Comparison of ENCODE assay signal across 14 mouse cellular contexts in the genomic region with DNA sequence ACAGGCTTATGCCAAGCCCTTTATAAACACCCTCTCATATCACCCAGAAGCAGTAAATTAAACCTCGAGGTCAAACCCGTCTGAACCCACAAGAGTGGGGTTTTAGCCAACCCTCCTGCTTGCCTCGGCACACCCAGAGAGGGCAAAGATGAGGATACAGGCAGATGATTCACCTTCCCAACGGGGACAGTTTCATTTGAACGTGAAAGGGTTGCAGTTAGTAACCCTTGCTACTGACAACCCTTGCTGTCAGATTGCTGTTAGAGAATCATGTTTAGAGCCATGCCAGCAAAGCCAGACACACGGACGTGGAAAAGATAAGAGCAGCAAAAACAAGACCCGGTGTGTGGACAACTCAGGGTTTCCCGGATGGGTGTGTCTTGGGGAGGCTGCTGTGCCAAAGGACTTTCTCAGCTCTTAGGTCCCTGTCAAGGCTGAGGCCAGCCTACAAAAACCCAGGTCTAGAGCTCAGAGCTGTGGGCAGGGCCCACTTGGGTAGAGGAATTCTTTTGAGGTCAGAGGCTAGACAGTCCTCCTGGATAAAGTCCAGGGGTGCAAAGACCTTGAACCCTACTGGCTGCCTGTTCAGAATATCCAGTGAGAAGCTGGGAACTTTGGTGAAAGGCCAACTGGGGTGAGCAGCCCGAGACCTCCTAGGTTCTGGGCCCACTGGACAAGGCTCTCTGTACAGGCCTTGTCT. TPM values are rescaled to one million over a fixed set of nuclear protein-coding genes. Genes with fewer than 3 reads are reported as not detected.
DNase-seq lines count a peak whose midpoint lies in the region; ATAC-seq and TF ChIP-seq lines count a peak whose summit lies in the region.
"Had no signal": no experiment of that assay in that cellular context is flagged by ENCODE, and none has a peak within 500 bp of the region (broad histone marks: within the 10 kb centered on the region; RNA-seq: fewer than 3 reads in every experiment).

No protein-coding gene starts in this region.

- H3K9me3 ChIP-seq in midbrain, embryonic 11.5 days (ENCODE audit: control insufficient read depth, low read length) = no peaks in the 10 kb centered on the region
- H3K9me3 ChIP-seq in midbrain, embryonic 10.5 days (replicated peaks) = no peaks in the 10 kb centered on the region
- H3K9me3 ChIP-seq in heart, postnatal 0 days (replicated peaks; ENCODE audit: control insufficient read depth, low read length) = no peaks in the 10 kb centered on the region
- H3K9me3 ChIP-seq in hindbrain, embryonic 11.5 days (ENCODE audit: control insufficient read depth, low read length) = no peaks in the 10 kb centered on the region
- H3K9me3 ChIP-seq: liver, embryonic 15.5 days; midbrain, embryonic 13.5 days had no signal

- H3K79me2 ChIP-seq in myocyte (ENCODE audit: control insufficient read depth, insufficient read depth) = peaks cover 42% of the 10 kb centered on the region

- no peak for TF ChIP-seq POLR2A in myocyte (IDR thresholded peaks at IDR 0.05; ENCODE audit: insufficient read length, low read depth)

- TF ChIP-seq CTCF in heart, postnatal 0 days (IDR thresholded peaks at IDR 0.05; ENCODE audit: low read depth) = no peak

- 88% methylated on average over 10 of the region's 10 CpGs for WGBS in midbrain, embryonic 11.5 days
- WGBS in midbrain, embryonic 10.5 days = 88% methylated on average over 10 of the region's 10 CpGs
- 28% methylated on average over 10 of the region's 10 CpGs for WGBS in heart, postnatal 0 days
- 85% methylated on average over 10 of the region's 10 CpGs for WGBS in hindbrain, embryonic 11.5 days

- no peaks in the 10 kb centered on the region for H3K27me3 ChIP-seq in midbrain, embryonic 11.5 days (ENCODE audit: control insufficient read depth, insufficient read depth, low read length)
- no peaks in the 10 kb centered on the region for H3K27me3 ChIP-seq in midbrain, embryonic 10.5 days (ENCODE audit: low read depth, poor library complexity, severe bottlenecking)
- H3K27me3 ChIP-seq in heart, postnatal 0 days (ENCODE audit: control insufficient read depth, insufficient read depth, low read length) = no peaks in the 10 kb centered on the region
- no peaks in the 10 kb centered on the region for H3K27me3 ChIP-seq in myocyte (ENCODE audit: control insufficient read depth, insufficient read depth, insufficient read length)
- no peaks in the 10 kb centered on the region for H3K27me3 ChIP-seq in hindbrain, embryonic 11.5 days (ENCODE audit: control insufficient read depth, insufficient read depth, low read length)
- H3K27me3 ChIP-seq: liver, embryonic 15.5 days; midbrain, embryonic 13.5 days had no signal

- no peak overlapping the region for H3ac ChIP-seq in myocyte (ENCODE audit: control insufficient read depth, insufficient read length)

- H3K27ac ChIP-seq in midbrain, embryonic 11.5 days (ENCODE audit: low read depth, low read length) = no peak overlapping the region
- H3K27ac ChIP-seq in midbrain, embryonic 10.5 days (replicated peaks) = no peak overlapping the region
- H3K27ac ChIP-seq in heart, postnatal 0 days (ENCODE audit: low read depth) = 0 out of 2 replicates have a peak overlapping the region, but pooled peaks have one; percentile 1
- H3K27ac ChIP-seq in hindbrain, embryonic 11.5 days (ENCODE audit: low read depth, low read length) = no peak overlapping the region
- H3K27ac ChIP-seq: liver, embryonic 15.5 days; midbrain, embryonic 13.5 days had no signal

- intact Hi-C loops in heart, postnatal 14 days (cut with DNase I) = no loop called here

- TF ChIP-seq EP300 in heart, postnatal 0 days (IDR thresholded peaks at IDR 0.05; ENCODE audit: low read depth) = no peak

- peak; percentile 94 for DNase-seq in heart, adult 11 months
- DNase-seq in heart, postnatal 14 days = no peak
- DNase-seq in midbrain, embryonic 11.5 days (ENCODE audit: low spot score, missing footprints) = peak; percentile 26
- no peak for DNase-seq in midbrain, embryonic 10.5 days (ENCODE audit: low spot score)
- no peak for DNase-seq in heart, postnatal 0 days (ENCODE audit: low spot score)
- no peak for DNase-seq in hindbrain, embryonic 11.5 days (ENCODE audit: low spot score)
- DNase-seq in thymus, postnatal 25 days = no peak
- DNase-seq: gastrocnemius, postnatal 10 days had no signal

- no peak for ATAC-seq in midbrain, embryonic 11.5 days (ENCODE audit: low FRiP score)
- peak; percentile 18; the same call in 1 of the 2 replicates for ATAC-seq in heart, postnatal 0 days (ENCODE audit: insufficient read depth, low read depth)
- ATAC-seq in hindbrain, embryonic 11.5 days (ENCODE audit: low FRiP score) = no peak
- ATAC-seq: midbrain, embryonic 13.5 days had no signal

- no peaks in the 10 kb centered on the region for H3K36me3 ChIP-seq in midbrain, embryonic 11.5 days (ENCODE audit: control insufficient read depth, insufficient read depth, low read length)
- no peaks in the 10 kb centered on the region for H3K36me3 ChIP-seq in midbrain, embryonic 10.5 days
- 0 out of 2 replicates have a peak, but pooled peaks cover 4% of the 10 kb centered on the region for H3K36me3 ChIP-seq in heart, postnatal 0 days (replicated peaks; ENCODE audit: control insufficient read depth, insufficient read depth, low read length)
- no peaks in the 10 kb centered on the region for H3K36me3 ChIP-seq in myocyte (ENCODE audit: control insufficient read depth, insufficient read depth)
- H3K36me3 ChIP-seq in hindbrain, embryonic 11.5 days (ENCODE audit: control insufficient read depth, insufficient read depth, low read length) = no peaks in the 10 kb centered on the region
- H3K36me3 ChIP-seq: liver, embryonic 15.5 days; midbrain, embryonic 13.5 days had no signal

- no peak overlapping the region for H3K9ac ChIP-seq in midbrain, embryonic 11.5 days (ENCODE audit: low read length)
- no peak overlapping the region for H3K9ac ChIP-seq in heart, postnatal 0 days (replicated peaks; ENCODE audit: low read depth, low read length)
- H3K9ac ChIP-seq in hindbrain, embryonic 11.5 days (ENCODE audit: low read depth, low read length) = no peak overlapping the region
- H3K9ac ChIP-seq: liver, embryonic 15.5 days; midbrain, embryonic 13.5 days had no signal

- H3K4me2 ChIP-seq in midbrain, embryonic 11.5 days = no peak overlapping the region
- H3K4me2 ChIP-seq in heart, postnatal 0 days (ENCODE audit: low read depth, low read length) = no peak overlapping the region
- H3K4me2 ChIP-seq in myocyte (ENCODE audit: low read depth) = peak overlapping the region; percentile 67
- H3K4me2 ChIP-seq in hindbrain, embryonic 11.5 days (replicated peaks; ENCODE audit: low read depth, low read length) = no peak overlapping the region
- H3K4me2 ChIP-seq: liver, embryonic 15.5 days; midbrain, embryonic 13.5 days had no signal

- no peaks in the 10 kb centered on the region for H3K4me1 ChIP-seq in midbrain, embryonic 11.5 days (ENCODE audit: control insufficient read depth, insufficient read depth, low read length)
- peaks cover 16% of the 10 kb centered on the region for H3K4me1 ChIP-seq in midbrain, embryonic 10.5 days
- peaks cover 32% of the 10 kb centered on the region for H3K4me1 ChIP-seq in heart, postnatal 0 days (ENCODE audit: control insufficient read depth, insufficient read depth)
- no peaks in the 10 kb centered on the region for H3K4me1 ChIP-seq in hindbrain, embryonic 11.5 days (replicated peaks; ENCODE audit: control insufficient read depth, insufficient read depth, low read length)

- no peak overlapping the region for H3K4me3 ChIP-seq in midbrain, embryonic 11.5 days (ENCODE audit: low read depth, low read length)
- no peak overlapping the region for H3K4me3 ChIP-seq in midbrain, embryonic 10.5 days
- no peak overlapping the region for H3K4me3 ChIP-seq in heart, postnatal 0 days (ENCODE audit: low read depth, low read length)
- no peak overlapping the region for H3K4me3 ChIP-seq in myocyte
- no peak overlapping the region for H3K4me3 ChIP-seq in hindbrain, embryonic 11.5 days (ENCODE audit: low read depth, low read length)
- H3K4me3 ChIP-seq: erythroblast, embryonic 14.5 days; liver, embryonic 15.5 days; midbrain, embryonic 13.5 days had no signal

TF ChIP-seq in myocyte, 11 proteins besides CTCF, POLR2A, EP300 and RAD21:
- TF ChIP-seq CEBPB (IDR thresholded peaks at IDR 0.05; ENCODE audit: insufficient read depth, poor library complexity, severe bottlenecking) (0 out of 2 replicates have a peak, but pooled peaks have one; percentile 29), TCF3 (IDR thresholded peaks at IDR 0.05; ENCODE audit: insufficient read length, low read depth) (no peak)
TF ChIP-seq in myocyte: peak in this region for 1.

RNA-seq across cellular contexts. Expression of a gene that starts 58.9 kb away (rescaled TPM):
- not detected for total RNA-seq in heart, postnatal 14 days (2021)
- not detected in 2 replicates for polyA plus RNA-seq in midbrain, embryonic 11.5 days (2014; fragmentation: Nextera tagmentation; extraction: Ambion mirVana)
- 0.12 TPM in 1 of 2 replicates, not detected in the other for polyA plus RNA-seq in midbrain, embryonic 10.5 days (2016; fragmentation: Nextera tagmentation; extraction: Ambion mirVana)
- not detected in 2 replicates for total RNA-seq in heart, postnatal 0 days (2014; rRNA removed; ENCODE audit: low replicate concordance)
- not detected in 2 replicates for polyA plus RNA-seq in heart, postnatal 0 days (2015; fragmentation: Nextera tagmentation; extraction: Ambion mirVana)
- not detected for polyA plus RNA-seq in myocyte (2012; fragmentation: generic; extraction: Trizol)
- not detected in 2 replicates for polyA plus RNA-seq in hindbrain, embryonic 11.5 days (2014; fragmentation: Nextera tagmentation; extraction: Ambion mirVana)
- total RNA-seq: gastrocnemius, postnatal 10 days; neutrophil, adult 5-6 weeks had no signal
- polyA plus RNA-seq: erythroblast, embryonic 14.5 days; liver, embryonic 15.5 days; midbrain, embryonic 13.5 days; spleen, adult 2 months had no signal

Comparison
In these comparisons a context has a peak if more than half of its experiments do, and no peak if none do; other contexts are left out.
1. DNase-seq: peak in heart, adult 11 months (single experiment) and midbrain, embryonic 11.5 days (single experiment); none in heart, postnatal 14 days (0 of 2), midbrain, embryonic 10.5 days (single experiment), heart, postnatal 0 days (single experiment), hindbrain, embryonic 11.5 days (single experiment) and thymus, postnatal 25 days (single experiment).